Mouse (Mus musculus) lung, embryonic 16.5 days (tissue): Measurements from ENCODE around the gene B3galt6. TPM values are rescaled to one million over a fixed set of nuclear protein-coding genes. Genes with fewer than 3 reads are reported as not detected.

Experiments used
- ATAC-seq: fragments of 200-750 bp; cut with Nextera tagmentation; 2 replicates; pipeline ENCODE4 v1.8.0; 2017; ENCODE audit warnings: low read depth, mild to moderate bottlenecking, moderate library complexity
- H3K27ac ChIP-seq: fragments of 300-500 bp; sonication (generic); 2 replicates; pipeline ENCODE4 v1.5.1; 2014; ENCODE audit warnings: mild to moderate bottlenecking, control low read depth, low read length
- H3K27me3 ChIP-seq: fragments of 300-500 bp; sonication (generic); 2 replicates; pipeline ENCODE4 v1.6.1; 2014; ENCODE audit warnings: low read depth, low read length, mixed read lengths; ENCODE audit not compliant: control insufficient read depth, insufficient read depth
- H3K36me3 ChIP-seq: fragments of 300-500 bp; sonication (generic); 2 replicates; pipeline ENCODE4 v1.6.1; 2014; ENCODE audit warnings: low read length; ENCODE audit not compliant: control insufficient read depth, insufficient read depth
- H3K4me1 ChIP-seq: fragments of 300-500 bp; sonication (generic); replicated peaks from 2 replicates; pipeline ENCODE4 v1.6.1; 2014; ENCODE audit warnings: low read length, mixed read lengths; ENCODE audit not compliant: control insufficient read depth, insufficient read depth
- H3K4me2 ChIP-seq: fragments of 300-500 bp; sonication (generic); 2 replicates; pipeline ENCODE4 v1.6.1; 2014; ENCODE audit warnings: low read depth, low read length, control low read depth
- H3K4me3 ChIP-seq: fragments of 300-500 bp; sonication (generic); 2 replicates; pipeline ENCODE4 v1.5.1; 2014; ENCODE audit warnings: mild to moderate bottlenecking, low read length, control low read depth
- H3K9ac ChIP-seq: fragments of 300-500 bp; sonication (generic); 2 replicates; pipeline ENCODE4 v1.6.1; 2014; ENCODE audit warnings: low read length, control low read depth
- H3K9me3 ChIP-seq: fragments of 300-500 bp; sonication (generic); 2 replicates; pipeline ENCODE4 v1.6.1; 2016; ENCODE audit warnings: low read length; ENCODE audit not compliant: control insufficient read depth
- WGBS: fragments of 180-500 bp; shearing (Covaris S2); extraction: QIAGEN DNeasy Blood & Tissue Kit; methylation state at CpG from one replicate; pipeline ENCODE4 v1.1.7; 2014; 5-methylcytosine and 5-hydroxymethylcytosine counted together
- polyA plus RNA-seq: library from polyadenylated mRNA; unstranded; fragments of >200 nt; fragmentation: Nextera tagmentation; extraction: Ambion mirVana; gene quantifications from 2 replicates; pipeline ENCODE4 v1.2.1, GENCODE M21; 2015

B3galt6 gene
- 12.2 and 12.8 TPM in 2 replicates for polyA plus RNA-seq

DNA sequence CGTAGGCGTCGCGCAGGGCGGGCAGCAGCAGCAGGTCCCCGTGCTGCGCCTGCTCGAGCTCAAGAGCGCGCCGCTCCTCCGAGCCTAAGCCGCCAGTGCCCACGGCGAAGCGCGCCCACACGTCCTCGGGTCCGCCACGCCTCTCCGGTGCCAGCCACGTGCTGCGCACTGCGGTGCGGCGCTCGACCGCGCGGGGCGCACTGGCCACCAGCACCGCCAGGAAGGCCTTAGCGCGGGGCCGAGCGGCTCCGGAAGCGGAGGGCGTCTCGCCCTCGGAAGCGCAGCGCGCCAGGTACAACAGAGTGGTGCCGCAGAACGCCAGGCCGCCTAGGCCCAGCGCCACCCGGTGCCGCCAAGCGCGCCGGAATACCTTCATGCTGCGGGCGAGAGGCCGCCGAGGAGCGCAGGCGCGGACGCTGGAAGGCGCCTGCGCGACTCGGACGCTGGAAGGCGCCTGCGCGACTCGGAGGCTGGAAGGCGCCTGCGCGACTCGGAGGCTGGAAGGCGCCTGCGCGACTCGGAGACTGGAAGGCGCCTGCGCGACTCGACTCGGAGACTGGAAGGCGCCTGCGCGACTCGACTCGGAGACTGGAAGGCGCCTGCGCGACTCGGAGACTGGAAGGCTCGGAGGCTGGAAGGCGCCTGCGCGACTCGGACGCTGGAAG lies at the start of gene B3galt6, which contains the start of gene Sdf4:
Gene B3galt6 (minus strand): TSS at position 409 of the 665 bp plus-strand sequence.
Gene Sdf4 (plus strand): TSS at position 632 of the 665 bp plus-strand sequence.
- Histone ChIP-seq H3K4me2 (peak within 1 kb of the TSS; percentile 99), H3K27me3 (no peaks in the 10 kb centered on the region), H3K9me3 (no peaks in the 10 kb centered on the region), H3K9ac (peak within 1 kb of the TSS; percentile 86), H3K4me1 (peaks cover 20% of the 10 kb centered on the region), H3K27ac (peak within 1 kb of the TSS; percentile 95), H3K36me3 (peaks cover 11% of the 10 kb centered on the region), H3K4me3 (peak within 1 kb of the TSS; percentile 86)
- under 1% methylated on average over 88 of the region's 99 CpGs for WGBS
- ATAC-seq: peak; percentile 89

DNA sequence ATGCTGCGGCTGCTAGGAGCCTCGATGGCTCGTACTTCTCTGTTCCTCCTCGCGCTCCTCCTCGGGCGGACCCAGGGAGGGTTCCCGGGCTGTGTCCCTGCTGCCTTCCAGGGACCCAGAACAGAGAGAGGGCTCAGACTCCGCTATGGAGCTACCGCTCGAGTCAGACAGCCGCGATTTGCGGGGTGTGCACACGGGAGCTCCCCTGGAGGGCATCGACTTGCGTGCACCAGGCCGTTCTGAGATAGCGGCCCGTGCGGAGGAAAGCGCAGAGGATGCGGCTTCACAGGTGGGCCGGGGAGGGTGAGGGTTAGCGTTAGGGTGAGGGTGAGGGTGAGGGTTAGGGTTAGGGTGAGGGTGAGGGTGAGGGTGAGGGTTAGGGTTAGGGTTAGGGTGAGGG lies 42.5 kb upstream of the B3galt6 start:
- no peak overlapping the region for H3K9ac ChIP-seq
- no peak for ATAC-seq
- H3K36me3 ChIP-seq: no peaks in the 10 kb centered on the region
- H3K4me1 ChIP-seq: peaks cover 16% of the 10 kb centered on the region
- no peak overlapping the region for H3K4me2 ChIP-seq
- 16% methylated on average over 25 of the region's 25 CpGs for WGBS
- H3K4me3 ChIP-seq: no peak overlapping the region
- no peaks in the 10 kb centered on the region for H3K9me3 ChIP-seq
- H3K27me3 ChIP-seq: peaks cover 12% of the 10 kb centered on the region
- H3K27ac ChIP-seq: no peak overlapping the region

DNA sequence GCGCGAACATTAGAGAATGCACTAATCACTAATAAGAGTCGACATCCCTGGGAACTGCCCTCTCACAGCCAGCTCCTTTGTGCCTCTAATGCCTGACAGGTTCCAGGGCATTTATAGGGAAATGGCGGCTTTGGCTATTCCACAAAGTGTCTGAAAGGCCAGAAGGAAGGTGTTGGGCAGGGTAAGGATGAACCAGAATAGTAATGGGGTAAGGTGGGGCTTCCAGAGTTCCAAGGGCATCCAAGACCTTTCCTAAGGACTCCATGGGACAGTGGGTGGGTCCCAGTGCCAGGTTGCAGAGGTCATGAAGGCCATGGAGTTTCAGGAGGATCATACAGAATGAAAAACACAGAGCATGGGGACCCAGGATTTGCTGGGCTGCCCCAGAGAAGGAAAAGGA lies 41.9 kb upstream of the B3galt6 start:
- Histone ChIP-seq H3K27ac (no peak overlapping the region), H3K4me1 (peaks cover 16% of the 10 kb centered on the region), H3K9ac (no peak overlapping the region), H3K4me2 (no peak overlapping the region), H3K4me3 (no peak overlapping the region), H3K9me3 (no peaks in the 10 kb centered on the region), H3K36me3 (peaks cover 3% of the 10 kb centered on the region; the same call in 1 of the 2 replicates), H3K27me3 (peaks cover 12% of the 10 kb centered on the region)
- no peak for ATAC-seq
- 71% methylated on average over 4 of the region's 4 CpGs for WGBS

DNA sequence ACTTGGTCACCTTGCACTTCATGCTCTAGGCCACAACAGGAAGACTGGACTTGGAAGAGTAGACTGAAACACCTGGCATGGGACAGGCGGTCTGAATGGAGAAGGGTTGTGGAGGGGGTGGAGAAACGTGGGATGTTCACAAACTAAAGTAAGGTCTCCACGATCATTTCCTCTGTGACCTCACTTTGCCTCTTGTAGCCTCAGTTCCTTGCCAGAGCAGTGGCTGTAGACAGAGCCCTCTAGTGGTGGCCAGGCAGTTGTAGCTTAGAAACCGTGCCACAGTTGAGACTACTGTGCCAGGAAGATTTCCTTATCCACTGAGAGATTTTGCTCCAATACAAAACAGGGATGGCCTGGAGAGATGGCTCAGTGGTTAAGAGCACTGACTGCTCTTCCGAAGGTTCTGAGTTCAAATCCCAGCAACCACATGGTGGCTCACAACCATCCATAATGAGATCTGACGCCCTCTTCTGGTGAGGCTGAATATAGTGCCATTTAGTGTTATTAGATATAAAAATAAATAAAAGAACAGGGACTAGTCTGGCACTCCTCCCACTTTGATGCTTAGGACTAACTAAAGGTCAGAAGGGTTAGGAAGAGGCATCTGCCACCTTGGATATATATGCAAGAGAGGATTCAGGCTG lies 41.1 kb upstream of the B3galt6 start:
- 40% methylated on average over 6 of the region's 6 CpGs for WGBS
- H3K9ac ChIP-seq: no peak overlapping the region
- H3K4me2 ChIP-seq: no peak overlapping the region
- no peaks in the 10 kb centered on the region for H3K9me3 ChIP-seq
- peaks cover 12% of the 10 kb centered on the region for H3K27me3 ChIP-seq
- H3K4me1 ChIP-seq: peaks cover 16% of the 10 kb centered on the region
- H3K27ac ChIP-seq: no peak overlapping the region
- H3K4me3 ChIP-seq: no peak overlapping the region
- no peak for ATAC-seq
- H3K36me3 ChIP-seq: peaks cover 3% of the 10 kb centered on the region; the same call in 1 of the 2 replicates

DNA sequence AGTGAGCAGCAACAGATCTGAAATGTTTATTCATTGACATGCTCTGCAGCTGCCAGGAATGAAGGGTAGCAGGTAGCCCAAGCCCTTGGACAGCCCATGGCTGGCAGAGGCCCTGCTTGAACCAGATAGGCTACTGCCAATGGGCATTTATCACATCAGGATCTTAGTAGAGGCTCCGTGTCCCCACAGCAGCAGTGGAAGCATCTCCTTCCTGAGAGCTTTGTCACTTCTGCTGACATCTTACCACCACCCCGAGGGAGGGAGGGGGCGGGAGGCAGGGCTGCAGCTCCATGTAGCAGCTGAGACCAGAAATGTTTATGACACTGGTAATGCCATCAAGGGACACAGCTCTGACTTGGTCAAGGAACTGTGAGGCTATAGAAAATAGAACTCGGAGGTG lies 40.4 kb upstream of the B3galt6 start:
- ATAC-seq: no peak
- WGBS: 78% methylated on average over 4 of the region's 4 CpGs
- Histone ChIP-seq H3K9ac (no peak overlapping the region), H3K4me2 (no peak overlapping the region), H3K9me3 (no peaks in the 10 kb centered on the region), H3K27ac (peak overlapping the region; percentile 94; the same call in 1 of the 2 replicates), H3K4me1 (peaks cover 16% of the 10 kb centered on the region), H3K27me3 (peaks cover 12% of the 10 kb centered on the region), H3K36me3 (peaks cover 3% of the 10 kb centered on the region; the same call in 1 of the 2 replicates), H3K4me3 (no peak overlapping the region)

DNA sequence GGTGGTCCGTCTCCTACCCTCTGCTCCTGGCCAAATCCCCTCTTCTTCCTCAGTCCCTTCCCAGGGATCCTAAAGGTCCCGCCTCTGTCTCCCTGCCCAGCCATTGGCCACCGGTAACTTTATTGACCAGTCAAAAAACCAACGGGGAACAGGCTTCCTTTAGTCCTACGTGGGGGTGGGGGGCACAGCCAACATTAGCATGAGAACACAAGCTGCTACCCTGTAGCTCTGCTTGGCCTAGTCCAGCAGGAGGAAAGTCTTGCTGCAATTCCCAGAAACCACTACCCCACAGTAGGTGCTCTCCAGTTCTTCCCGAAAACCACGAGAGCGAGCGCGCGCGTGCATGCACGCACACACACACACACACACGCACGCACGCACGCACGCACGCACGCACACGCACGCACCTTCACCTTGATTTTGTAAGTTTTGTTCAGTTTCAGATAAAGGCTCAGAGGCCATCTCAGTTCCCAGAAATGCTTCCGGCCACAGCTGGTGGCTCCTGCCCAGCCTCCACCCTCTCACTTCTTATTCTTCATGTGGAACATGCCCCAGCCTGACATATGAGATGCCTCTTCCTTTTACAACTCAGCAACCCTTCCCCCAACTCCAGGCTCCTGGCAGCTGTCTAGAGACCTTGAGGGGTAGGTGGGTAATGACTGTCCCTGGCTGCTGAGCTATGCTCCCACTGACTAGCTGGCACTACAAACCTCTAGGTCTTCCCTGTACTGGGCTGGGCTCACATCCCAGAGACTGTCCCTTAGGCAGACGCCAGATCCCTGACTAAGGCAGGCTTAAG lies 39.3 kb upstream of the B3galt6 start:
- under 1% methylated on average over 24 of the region's 24 CpGs for WGBS
- peaks cover 3% of the 10 kb centered on the region; the same call in 1 of the 2 replicates for H3K36me3 ChIP-seq
- peak overlapping the region; percentile 94 for H3K27ac ChIP-seq
- ATAC-seq: peak; percentile 94
- H3K27me3 ChIP-seq: peaks cover 12% of the 10 kb centered on the region
- H3K4me2 ChIP-seq: peak overlapping the region; percentile 82
- H3K9ac ChIP-seq: peak overlapping the region; percentile 78
- H3K4me3 ChIP-seq: peak overlapping the region; percentile 60
- H3K9me3 ChIP-seq: no peaks in the 10 kb centered on the region
- peaks cover 16% of the 10 kb centered on the region for H3K4me1 ChIP-seq

DNA sequence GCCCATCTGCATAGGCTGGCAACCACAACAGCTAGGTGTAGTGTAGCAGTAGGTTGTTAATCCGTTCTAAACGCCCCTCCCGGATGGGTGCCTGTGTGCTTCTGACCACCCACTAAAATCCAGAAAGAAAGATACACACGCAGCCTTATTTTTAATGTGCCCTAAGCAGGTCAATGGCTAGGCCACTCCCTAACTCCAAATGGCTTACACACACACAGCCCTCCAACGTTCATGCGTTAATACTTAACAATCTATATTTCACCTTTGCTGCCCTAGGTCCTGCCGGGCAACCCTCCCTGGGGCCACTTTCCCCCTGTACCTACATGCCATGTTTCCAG lies 38.8 kb upstream of the B3galt6 start:
- Histone ChIP-seq H3K27ac (peak overlapping the region; percentile 94), H3K9me3 (no peaks in the 10 kb centered on the region), H3K4me3 (peak overlapping the region; percentile 60), H3K36me3 (peaks cover 3% of the 10 kb centered on the region; the same call in 1 of the 2 replicates), H3K27me3 (peaks cover 11% of the 10 kb centered on the region), H3K4me2 (peak overlapping the region; percentile 82), H3K4me1 (peaks cover 19% of the 10 kb centered on the region), H3K9ac (peak overlapping the region; percentile 78)
- whole genome bisulfite sequencing: 3% methylated on average over 7 of the region's 7 CpGs
- ATAC-seq: peak; percentile 39

DNA sequence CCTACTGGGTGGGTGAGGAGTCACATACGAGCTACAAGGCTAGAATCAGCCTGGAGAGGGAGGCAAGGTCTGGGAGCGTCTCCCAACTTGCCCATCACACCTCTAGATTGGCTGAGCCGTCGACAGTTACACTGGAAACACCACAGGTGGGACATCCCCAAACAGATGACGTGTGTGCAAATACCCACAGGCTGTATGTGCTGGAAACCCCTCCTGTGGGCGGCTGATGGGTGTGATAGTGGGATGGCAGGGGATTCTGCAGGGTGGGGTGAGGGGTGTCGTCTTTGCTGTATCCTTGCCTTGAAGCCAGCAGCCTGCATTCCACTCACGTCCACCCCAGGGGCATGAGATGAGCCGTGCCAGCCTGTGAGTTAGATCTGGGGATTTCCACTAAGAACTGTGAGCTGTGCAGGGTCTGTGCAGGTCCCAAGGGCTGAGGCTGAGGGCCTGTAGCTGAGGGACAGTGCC lies 38.2 kb upstream of the B3galt6 start:
- Histone ChIP-seq H3K4me3 (peak overlapping the region; percentile 60), H3K27ac (peak overlapping the region; percentile 94; the same call in 1 of the 2 replicates), H3K9ac (peak overlapping the region; percentile 78), H3K4me1 (peaks cover 25% of the 10 kb centered on the region), H3K36me3 (peaks cover 3% of the 10 kb centered on the region; the same call in 1 of the 2 replicates), H3K9me3 (no peaks in the 10 kb centered on the region), H3K27me3 (peaks cover 6% of the 10 kb centered on the region; the same call in 1 of the 2 replicates), H3K4me2 (peak overlapping the region; percentile 82)
- peak; percentile 1; the same call in 1 of the 2 replicates for ATAC-seq
- WGBS: 38% methylated on average over 9 of the region's 9 CpGs
